ENCODE assay signal across 9 mouse cellular contexts in the genomic region with DNA sequence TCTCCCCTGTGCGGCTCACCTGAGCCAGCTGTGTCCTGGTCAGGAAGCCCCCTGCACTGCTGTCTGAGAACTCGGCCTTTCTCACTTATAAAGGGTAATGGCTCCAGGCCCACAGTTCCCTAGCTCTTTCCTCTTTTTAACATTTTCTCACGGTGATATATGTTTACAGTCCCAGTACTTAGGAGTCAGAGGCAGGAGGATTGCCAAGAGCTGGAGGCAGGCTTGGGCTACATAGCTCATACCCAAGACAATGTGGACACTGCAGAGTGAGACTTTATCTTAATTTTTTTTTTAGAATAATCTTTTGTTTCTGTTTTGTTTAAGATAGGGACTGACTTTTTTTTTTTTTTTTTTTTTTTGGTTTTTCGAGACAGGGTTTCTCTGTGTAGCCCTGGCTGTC. TPM values are rescaled to one million over a fixed set of nuclear protein-coding genes. Genes with fewer than 3 reads are reported as not detected.
DNase-seq lines count a peak whose midpoint lies in the region; ATAC-seq and TF ChIP-seq lines count a peak whose summit lies in the region.
"Had no signal": no experiment of that assay in that cellular context is flagged by ENCODE, and none has a peak within 500 bp of the region (broad histone marks: within the 10 kb centered on the region; RNA-seq: fewer than 3 reads in every experiment).

No protein-coding gene starts in this region.

- DNase-seq in layer of hippocampus, adult 2 months (ENCODE audit: low spot score in 2 of 2), result no peak
- DNase-seq in layer of hippocampus, adult 9-10 months (ENCODE audit: low spot score), result no peak
- DNase-seq in embryonic facial prominence, embryonic 14.5 days (ENCODE audit: low spot score), result no peak
- no peak for DNase-seq in intestine, embryonic 14.5 days (ENCODE audit: low spot score)
- DNase-seq in cerebellum, adult 9-10 months, result no peak
- no peak for DNase-seq in frontal cortex, postnatal 14 days (ENCODE audit: low spot score in 2 of 2)
- no peak for DNase-seq in MN1 (ENCODE audit: low spot score)

- peak overlapping the region; percentile 34; the same call in 1 of the 2 replicates for H3K4me2 ChIP-seq in embryonic facial prominence, embryonic 14.5 days (ENCODE audit: low read depth, low read length)
- no peak overlapping the region for H3K4me2 ChIP-seq in intestine, embryonic 14.5 days (ENCODE audit: low read length)
- no peak overlapping the region for H3K4me2 ChIP-seq in neural tube, embryonic 13.5 days

- H3K27ac ChIP-seq in layer of hippocampus, adult 2 months, result peak overlapping the region; percentile 85
- peak overlapping the region; percentile 85 for H3K27ac ChIP-seq in embryonic facial prominence, embryonic 14.5 days (replicated peaks; ENCODE audit: low read depth, low read length)
- H3K27ac ChIP-seq in intestine, embryonic 14.5 days (ENCODE audit: low read depth), result peak overlapping the region; percentile 74; the same call in 1 of the 2 replicates
- peak overlapping the region; percentile 76 for H3K27ac ChIP-seq in neural tube, embryonic 13.5 days (replicated peaks)

- no peak overlapping the region for H3K4me3 ChIP-seq in layer of hippocampus, adult 2 months
- H3K4me3 ChIP-seq in embryonic facial prominence, embryonic 14.5 days (ENCODE audit: low read depth, low read length), result no peak overlapping the region
- no peak overlapping the region for H3K4me3 ChIP-seq in intestine, embryonic 14.5 days (ENCODE audit: low read depth, low read length)
- H3K4me3 ChIP-seq in neural tube, embryonic 13.5 days, result no peak overlapping the region

- no peak for TF ChIP-seq CTCF in layer of hippocampus, adult 2 months (conservative IDR thresholded peaks at IDR 0.05)

- H3K36me3 ChIP-seq in embryonic facial prominence, embryonic 14.5 days (ENCODE audit: control insufficient read depth, insufficient read depth, low read length), result no peaks in the 10 kb centered on the region
- no peaks in the 10 kb centered on the region for H3K36me3 ChIP-seq in intestine, embryonic 14.5 days (ENCODE audit: control insufficient read depth, insufficient read depth, low read length)
- no peaks in the 10 kb centered on the region for H3K36me3 ChIP-seq in neural tube, embryonic 13.5 days

- H3K9ac ChIP-seq in embryonic facial prominence, embryonic 14.5 days (ENCODE audit: low read depth, low read length), result 0 out of 2 replicates have a peak overlapping the region, but pooled peaks have one; percentile 41
- no peak overlapping the region for H3K9ac ChIP-seq in intestine, embryonic 14.5 days (ENCODE audit: low read length)
- H3K9ac ChIP-seq in neural tube, embryonic 13.5 days, result 0 out of 2 replicates have a peak overlapping the region, but pooled peaks have one; percentile 9

- no peak for ATAC-seq in embryonic facial prominence, embryonic 14.5 days (ENCODE audit: low read depth)
- no peak for ATAC-seq in intestine, embryonic 14.5 days (replicated peaks; ENCODE audit: low FRiP score, low TSS enrichment, low read depth)
- ATAC-seq in neural tube, embryonic 13.5 days (ENCODE audit: low read depth), result no peak
- ATAC-seq: Patski had no signal

- H3K27me3 ChIP-seq in embryonic facial prominence, embryonic 14.5 days (replicated peaks; ENCODE audit: control insufficient read depth, insufficient read depth, low read length), result peaks cover 16% of the 10 kb centered on the region
- peaks cover 8% of the 10 kb centered on the region for H3K27me3 ChIP-seq in intestine, embryonic 14.5 days (replicated peaks; ENCODE audit: control insufficient read depth, insufficient read depth, low read length)
- peaks cover 22% of the 10 kb centered on the region for H3K27me3 ChIP-seq in neural tube, embryonic 13.5 days
- H3K27me3 ChIP-seq: Patski had no signal

- H3K9me3 ChIP-seq in embryonic facial prominence, embryonic 14.5 days (ENCODE audit: control insufficient read depth, low read length), result no peaks in the 10 kb centered on the region
- H3K9me3 ChIP-seq in intestine, embryonic 14.5 days (ENCODE audit: control insufficient read depth, low read length), result no peaks in the 10 kb centered on the region
- H3K9me3 ChIP-seq in neural tube, embryonic 13.5 days, result no peaks in the 10 kb centered on the region

- 50% methylated on average over 4 of the region's 4 CpGs for WGBS in embryonic facial prominence, embryonic 14.5 days
- 58% methylated on average over 3 of the region's 4 CpGs for WGBS in intestine, embryonic 14.5 days
- 54% methylated on average over 3 of the region's 4 CpGs for WGBS in neural tube, embryonic 13.5 days

- peaks cover 50% of the 10 kb centered on the region for H3K4me1 ChIP-seq in embryonic facial prominence, embryonic 14.5 days (ENCODE audit: control insufficient read depth, insufficient read depth, low read length)
- peaks cover 64% of the 10 kb centered on the region for H3K4me1 ChIP-seq in intestine, embryonic 14.5 days (replicated peaks; ENCODE audit: control insufficient read depth, insufficient read depth, low read length)
- peaks cover 47% of the 10 kb centered on the region for H3K4me1 ChIP-seq in neural tube, embryonic 13.5 days (replicated peaks)

RNA-seq across cellular contexts. Expression of a gene that starts 15.7 kb away (rescaled TPM):
- total RNA-seq in layer of hippocampus, adult 2 months (2021), result 100 to 1,000 TPM; 417 to 440 TPM
- polyA plus RNA-seq in embryonic facial prominence, embryonic 14.5 days (2014; fragmentation: Nextera tagmentation; extraction: Ambion mirVana), result 69.0 and 74.9 TPM in 2 replicates
- polyA plus RNA-seq in intestine, embryonic 14.5 days (2014; fragmentation: Nextera tagmentation; extraction: Ambion mirVana), result 78.0 and 85.0 TPM in 2 replicates
- polyA plus RNA-seq in neural tube, embryonic 13.5 days (2015; fragmentation: Nextera tagmentation; extraction: Ambion mirVana), result 136 and 153 TPM in 2 replicates

RNA-seq across cellular contexts. Expression of a gene that starts 24.5 kb away (rescaled TPM):
- total RNA-seq in layer of hippocampus, adult 2 months (2021), result 1 to 10 TPM; 4.6 to 7.2 TPM
- polyA plus RNA-seq in embryonic facial prominence, embryonic 14.5 days (2014; fragmentation: Nextera tagmentation; extraction: Ambion mirVana), result 25.6 and 29.0 TPM in 2 replicates
- polyA plus RNA-seq in intestine, embryonic 14.5 days (2014; fragmentation: Nextera tagmentation; extraction: Ambion mirVana), result 10.8 and 13.1 TPM in 2 replicates
- polyA plus RNA-seq in neural tube, embryonic 13.5 days (2015; fragmentation: Nextera tagmentation; extraction: Ambion mirVana), result 4.3 and 5.5 TPM in 2 replicates

RNA-seq across cellular contexts. Expression of a gene that starts 24.7 kb away (rescaled TPM):
- total RNA-seq in layer of hippocampus, adult 2 months (2021), result 1 to 10 TPM; 1.3 to 2.1 TPM
- 2.0 and 2.6 TPM in 2 replicates for polyA plus RNA-seq in embryonic facial prominence, embryonic 14.5 days (2014; fragmentation: Nextera tagmentation; extraction: Ambion mirVana)
- 2.6 and 3.5 TPM in 2 replicates for polyA plus RNA-seq in intestine, embryonic 14.5 days (2014; fragmentation: Nextera tagmentation; extraction: Ambion mirVana)
- polyA plus RNA-seq in neural tube, embryonic 13.5 days (2015; fragmentation: Nextera tagmentation; extraction: Ambion mirVana), result 0.70 and 1.3 TPM in 2 replicates

RNA-seq across cellular contexts. Expression of a gene that starts 28.5 kb away (rescaled TPM):
- total RNA-seq in layer of hippocampus, adult 2 months (2021), result 1 to 10 TPM; 6.9 to 7.7 TPM
- polyA plus RNA-seq in embryonic facial prominence, embryonic 14.5 days (2014; fragmentation: Nextera tagmentation; extraction: Ambion mirVana), result 2.9 and 3.2 TPM in 2 replicates
- polyA plus RNA-seq in intestine, embryonic 14.5 days (2014; fragmentation: Nextera tagmentation; extraction: Ambion mirVana), result 5.3 and 5.5 TPM in 2 replicates
- polyA plus RNA-seq in neural tube, embryonic 13.5 days (2015; fragmentation: Nextera tagmentation; extraction: Ambion mirVana), result 2.7 and 3.7 TPM in 2 replicates

RNA-seq across cellular contexts. Expression of a gene that starts 36.2 kb away (rescaled TPM):
- 10 to 100 TPM; 64.6 to 66.8 TPM for total RNA-seq in layer of hippocampus, adult 2 months (2021)
- 76.4 and 81.3 TPM in 2 replicates for polyA plus RNA-seq in embryonic facial prominence, embryonic 14.5 days (2014; fragmentation: Nextera tagmentation; extraction: Ambion mirVana)
- polyA plus RNA-seq in intestine, embryonic 14.5 days (2014; fragmentation: Nextera tagmentation; extraction: Ambion mirVana), result 111 and 113 TPM in 2 replicates
- 69.1 and 78.3 TPM in 2 replicates for polyA plus RNA-seq in neural tube, embryonic 13.5 days (2015; fragmentation: Nextera tagmentation; extraction: Ambion mirVana)
